Mouse (Mus musculus) heart, embryonic 14.5 days (tissue): ENCODE results near the gene Tnfrsf4. TPM values are rescaled to one million over a fixed set of nuclear protein-coding genes. Genes with fewer than 3 reads are reported as not detected.

Experiments
- ATAC-seq: fragments of 200-750 bp; cut with Nextera tagmentation; 2 replicates; pipeline ENCODE4 v1.8.0; 2017; ENCODE audit warnings: low read depth, moderate TSS enrichment; ENCODE audit not compliant: insufficient number of reproducible peaks, insufficient read depth, low FRiP score
- H3K27ac ChIP-seq, 2 experiments: fragments of 200-500 bp in 1 of 2; fragments of 300-500 bp in 1 of 2; sonication (generic) in 1 of 2; replicated peaks in 1 of 2; 2 replicates each; pipeline ENCODE4 v1.5.1; 2012 to 2014; ENCODE audit warnings: low read depth in 2 of 2, low read length in 2 of 2, control low read depth in 1 of 2, mild to moderate bottlenecking in 1 of 2, mixed read lengths in 1 of 2; ENCODE audit not compliant: control insufficient read depth in 1 of 2, insufficient read depth in 1 of 2
- H3K27me3 ChIP-seq: fragments of 300-500 bp; sonication (generic); 2 replicates; pipeline ENCODE4 v1.6.1; 2014; ENCODE audit warnings: mild to moderate bottlenecking, low read length, control low read depth; ENCODE audit not compliant: control insufficient read depth, insufficient read depth
- H3K36me3 ChIP-seq: fragments of 300-500 bp; sonication (generic); 2 replicates; pipeline ENCODE4 v1.6.1; 2014; ENCODE audit warnings: mild to moderate bottlenecking, control low read depth, low read length, mixed read lengths; ENCODE audit not compliant: control insufficient read depth, insufficient read depth
- H3K4me1 ChIP-seq, 2 experiments: fragments of 200-500 bp in 1 of 2; fragments of 300-500 bp in 1 of 2; sonication (generic) in 1 of 2; 2 replicates each; pipeline ENCODE4 v1.6.1; 2012 to 2014; ENCODE audit warnings: low read length in 2 of 2, control low read depth in 1 of 2, mixed read lengths in 1 of 2; ENCODE audit not compliant: control insufficient read depth in 2 of 2, insufficient read depth in 2 of 2
- H3K4me2 ChIP-seq: fragments of 300-500 bp; sonication (generic); 2 replicates; pipeline ENCODE4 v1.6.1; 2014; ENCODE audit warnings: mild to moderate bottlenecking, low read length
- H3K4me3 ChIP-seq, 2 experiments: fragments of 200-500 bp in 1 of 2; fragments of 300-500 bp in 1 of 2; sonication (generic) in 1 of 2; 2 replicates each; pipeline ENCODE4 v1.5.1; 2012 to 2014; ENCODE audit warnings: low read length in 2 of 2, mild to moderate bottlenecking in 2 of 2, control low read depth in 1 of 2, low read depth in 1 of 2, moderate library complexity in 1 of 2; ENCODE audit not compliant: control insufficient read depth in 1 of 2, insufficient read depth in 1 of 2
- H3K9ac ChIP-seq: fragments of 300-500 bp; sonication (generic); 2 replicates; pipeline ENCODE4 v1.6.1; 2014; ENCODE audit warnings: mild to moderate bottlenecking, low read length
- H3K9me3 ChIP-seq: fragments of 300-500 bp; sonication (generic); 2 replicates; pipeline ENCODE4 v1.6.1; 2016; ENCODE audit warnings: low read length, control low read depth; ENCODE audit not compliant: control insufficient read depth
- WGBS: fragments of 180-500 bp; shearing (Covaris S2); extraction: QIAGEN DNeasy Blood & Tissue Kit; methylation state at CpG from one replicate; pipeline ENCODE4 v1.1.7; 2014; 5-methylcytosine and 5-hydroxymethylcytosine counted together
- polyA plus RNA-seq: library from polyadenylated mRNA; unstranded; fragments of >200 nt; fragmentation: Nextera tagmentation; extraction: Ambion mirVana; gene quantifications from 2 replicates; pipeline ENCODE4 v1.2.1, GENCODE M21; 2014

The Tnfrsf4 gene
- polyA plus RNA-seq, 1 experiment from 2014 or later, result 0.51 TPM

GRCm38 (mm10) chr4:156057702-156058101 lies 44.1 kb downstream of the Tnfrsf4 start:
- no peaks in the 10 kb centered on the region for H3K36me3 ChIP-seq
- no peak overlapping the region for H3K27ac ChIP-seq
- 72% methylated on average over 10 of the region's 10 CpGs for WGBS
- no peak overlapping the region for H3K4me3 ChIP-seq
- H3K4me2 ChIP-seq, result no peak overlapping the region
- peaks cover 13 to 14% of the 10 kb centered on the region in 2 experiments for H3K4me1 ChIP-seq
- H3K9me3 ChIP-seq, result no peaks in the 10 kb centered on the region
- no peak for ATAC-seq
- no peaks in the 10 kb centered on the region for H3K27me3 ChIP-seq
- no peak overlapping the region for H3K9ac ChIP-seq

- Histone ChIP-seq H3K27me3 (no peaks in the 10 kb centered on the region), H3K9ac (no peak overlapping the region), H3K4me2 (no peak overlapping the region), H3K4me1 (peaks cover 2 to 3% of the 10 kb centered on the region in 2 experiments), H3K9me3 (no peaks in the 10 kb centered on the region), H3K27ac (no peak overlapping the region), H3K4me3 (no peak overlapping the region), H3K36me3 (no peaks in the 10 kb centered on the region)
- WGBS, result 66% methylated on average over 9 of the region's 9 CpGs
- ATAC-seq, result no peak
These were observed 45.2 kb downstream of the Tnfrsf4 start for GRCm38 (mm10) chr4:156058826-156059225.

GRCm38 (mm10) chr4:156059261-156059660 lies 45.6 kb downstream of the Tnfrsf4 start, which contains the start of gene Ttll10:
Ttll10 (minus strand) TSS chr4:156059414.
- no peak within 1 kb of the TSS for H3K4me3 ChIP-seq
- no peaks in the 10 kb centered on the region for H3K36me3 ChIP-seq
- H3K4me2 ChIP-seq, result no peak within 1 kb of the TSS
- no peak within 1 kb of the TSS for H3K27ac ChIP-seq
- H3K9ac ChIP-seq, result no peak within 1 kb of the TSS
- no peak for ATAC-seq
- H3K27me3 ChIP-seq, result no peaks in the 10 kb centered on the region
- 0 out of 4 replicates have a peak, but pooled peaks cover 0 to 3% of the 10 kb centered on the region in 2 experiments for H3K4me1 ChIP-seq
- no peaks in the 10 kb centered on the region for H3K9me3 ChIP-seq
- 39% methylated on average over 5 of the region's 5 CpGs for WGBS

GRCm38 (mm10) chr4:156059713-156060112 lies 46.1 kb downstream of the Tnfrsf4 start:
- 33% methylated on average over 10 of the region's 10 CpGs for WGBS

GRCm38 (mm10) chr4:156063861-156064509 lies 50.3 kb downstream of the Tnfrsf4 start:
- Histone ChIP-seq H3K27me3 (no peaks in the 10 kb centered on the region), H3K9ac (no peak overlapping the region), H3K4me2 (no peak overlapping the region), H3K4me3 (no peak overlapping the region), H3K36me3 (no peaks in the 10 kb centered on the region), H3K27ac (no peak overlapping the region), H3K4me1 (peaks cover 6% of the 10 kb centered on the region in 2 experiments; a peak in 2 of 4 replicates), H3K9me3 (no peaks in the 10 kb centered on the region)
- WGBS, result 30% methylated on average over 4 of the region's 4 CpGs
- no peak for ATAC-seq

More at GRCm38 (mm10) chr4:156059713-156060112, 46.1 kb downstream of the Tnfrsf4 start:
- Histone ChIP-seq H3K4me1 (0 out of 4 replicates have a peak, but pooled peaks cover 0 to 6% of the 10 kb centered on the region in 2 experiments), H3K36me3 (no peaks in the 10 kb centered on the region), H3K27ac (no peak overlapping the region), H3K4me3 (no peak overlapping the region), H3K27me3 (no peaks in the 10 kb centered on the region), H3K4me2 (no peak overlapping the region), H3K9me3 (no peaks in the 10 kb centered on the region), H3K9ac (no peak overlapping the region)
- ATAC-seq, result 0 out of 2 replicates have a peak, but pooled peaks have one; percentile 9

- Histone ChIP-seq H3K36me3 (no peaks in the 10 kb centered on the region), H3K27ac (no peak overlapping the region)
- ATAC-seq, result no peak
These were observed 50.9 kb downstream of the Tnfrsf4 start for GRCm38 (mm10) chr4:156064510-156064897.

GRCm38 (mm10) chr4:156065156-156065894 lies 51.7 kb downstream of the Tnfrsf4 start:
- 85% methylated on average over 10 of the region's 10 CpGs for WGBS
- Histone ChIP-seq H3K27me3 (no peaks in the 10 kb centered on the region), H3K4me3 (no peak overlapping the region), H3K4me2 (no peak overlapping the region), H3K27ac (no peak overlapping the region), H3K9ac (no peak overlapping the region), H3K4me1 (peaks cover 6% of the 10 kb centered on the region in 2 experiments; a peak in 2 of 4 replicates), H3K36me3 (no peaks in the 10 kb centered on the region), H3K9me3 (no peaks in the 10 kb centered on the region)
- ATAC-seq, result no peak

More at GRCm38 (mm10) chr4:156064510-156064897, 50.9 kb downstream of the Tnfrsf4 start:
- no peak overlapping the region for H3K4me3 ChIP-seq
- peaks cover 6% of the 10 kb centered on the region in 2 experiments; a peak in 2 of 4 replicates for H3K4me1 ChIP-seq
- no peaks in the 10 kb centered on the region for H3K27me3 ChIP-seq
- H3K4me2 ChIP-seq, result no peak overlapping the region
- H3K9ac ChIP-seq, result no peak overlapping the region
- H3K9me3 ChIP-seq, result no peaks in the 10 kb centered on the region
- 58% methylated on average over 9 of the region's 9 CpGs for whole genome bisulfite sequencing
